Mouse (Mus musculus): ENCODE results near the gene Olfr31. TPM values are rescaled to one million over a fixed set of nuclear protein-coding genes. Genes with fewer than 3 reads are reported as not detected.

Gene Olfr31
- not detected in 2 replicates for polyA plus RNA-seq (2015; fragmentation: Nextera tagmentation; extraction: Ambion mirVana)

GRCm38 (mm10) chr14:14322528-14322927 is at the start of gene Olfr31:
Olfr31 (plus strand) TSS chr14:14322828.

GRCm38 (mm10) chr14:14345948-14346812 is 23.6 kb downstream of the Olfr31 start, which contains the start of gene Il3ra:
Il3ra (plus strand) TSS chr14:14346275.

Other genes with a start within 250 kb of the Olfr31 start
- gene Psmd6, start 201.8 kb upstream of the Olfr31 start, polyA plus RNA-seq (2015; fragmentation: Nextera tagmentation; extraction: Ambion mirVana): 127 and 139 TPM in 2 replicates
- gene Olfr720, start 136.0 kb upstream of the Olfr31 start, polyA plus RNA-seq (2015; fragmentation: Nextera tagmentation; extraction: Ambion mirVana): not detected in 2 replicates
- gene Il3ra, start 23.4 kb downstream of the Olfr31 start, polyA plus RNA-seq (2015; fragmentation: Nextera tagmentation; extraction: Ambion mirVana): 5.3 and 7.0 TPM in 2 replicates
- gene Olfr721-ps1, start 78.5 kb downstream of the Olfr31 start, polyA plus RNA-seq (2015; fragmentation: Nextera tagmentation; extraction: Ambion mirVana): not detected in 2 replicates